Mouse (Mus musculus) thymus, adult 2 months (tissue): ENCODE results near the gene Blmh. TPM values are rescaled to one million over a fixed set of nuclear protein-coding genes. Genes with fewer than 3 reads are reported as not detected.

Experiments used
- DNase-seq: peaks from one replicate; pipeline ENCODE4 v3.0.0; 2021
- H3K27ac ChIP-seq: fragments of 200-500 bp; 2 replicates; pipeline ENCODE4 v1.5.1; 2012; ENCODE audit warnings: low read length, control low read depth; ENCODE audit not compliant: control insufficient read depth, insufficient read depth
- H3K27me3 ChIP-seq: fragments of 200-500 bp; 2 replicates; pipeline ENCODE4 v1.6.1; 2012; ENCODE audit warnings: mild to moderate bottlenecking, low read length, moderate library complexity, mixed read lengths; ENCODE audit not compliant: control insufficient read depth, insufficient read depth
- H3K36me3 ChIP-seq: fragments of 200-500 bp; 2 replicates; pipeline ENCODE4 v1.6.1; 2012; ENCODE audit warnings: mild to moderate bottlenecking, low read length, moderate library complexity; ENCODE audit not compliant: control insufficient read depth, insufficient read depth
- H3K4me1 ChIP-seq: fragments of 200-500 bp; replicated peaks from 2 replicates; pipeline ENCODE4 v1.6.1; 2012; ENCODE audit warnings: low read length; ENCODE audit not compliant: control insufficient read depth, insufficient read depth
- H3K4me3 ChIP-seq: fragments of 200-500 bp; 2 replicates; pipeline ENCODE4 v1.5.1; 2012; ENCODE audit warnings: mild to moderate bottlenecking, low read length, control low read depth, moderate library complexity; ENCODE audit not compliant: control insufficient read depth, insufficient read depth
- CTCF ChIP-seq: fragments of 200-500 bp; IDR thresholded peaks from 2 replicates; pipeline ENCODE4 v1.5.1; 2012; ENCODE audit warnings: mild to moderate bottlenecking, control low read depth, low read length, moderate library complexity, borderline replicate concordance; ENCODE audit not compliant: control insufficient read depth, poor library complexity, insufficient read depth; ENCODE audit errors: extremely low read depth
- POLR2A ChIP-seq: fragments of 200-500 bp; IDR thresholded peaks from 2 replicates; pipeline ENCODE4 v1.6.1; 2012; ENCODE audit warnings: mild to moderate bottlenecking, low read length, control low read depth, moderate library complexity; ENCODE audit not compliant: control insufficient read depth, poor library complexity, insufficient read depth; ENCODE audit errors: extremely low read depth
- WGBS: fragments of 180-500 bp; shearing (Covaris S2); methylation state at CpG from one replicate; pipeline ENCODE4 v1.1.7; 2018; 5-methylcytosine and 5-hydroxymethylcytosine counted together
- polyA plus RNA-seq: library from polyadenylated mRNA; depleted of rRNA; stranded (reverse); fragments of >200 nt; gene quantifications from 2 replicates; pipeline ENCODE4 v1.2.3, GENCODE M21; 2012; rRNA removed

The Blmh gene
- 22.1 and 22.7 TPM in 2 replicates for polyA plus RNA-seq

GRCm38 (mm10) chr11:76924759-76925236 lies at the start of gene Blmh:
Gene Blmh, plus strand, starts transcription at chr11:76924809.
- H3K27ac ChIP-seq: no peak within 1 kb of the TSS
- no peak for DNase-seq
- no peak within 1 kb of the TSS for H3K4me3 ChIP-seq
- H3K27me3 ChIP-seq: no peaks in the 10 kb centered on the region
- WGBS: 44% methylated on average over 6 of the region's 6 CpGs
- no peaks in the 10 kb centered on the region for H3K4me1 ChIP-seq
- TF ChIP-seq CTCF: no peak
- no peak for TF ChIP-seq POLR2A
- H3K36me3 ChIP-seq: no peaks in the 10 kb centered on the region

- peak; percentile 44 for DNase-seq
Measured at GRCm38 (mm10) chr11:76879816-76880215, 44.8 kb upstream of the Blmh start.

GRCm38 (mm10) chr11:76884451-76884850 lies 40.2 kb upstream of the Blmh start:
- H3K27ac ChIP-seq: no peak overlapping the region

More at GRCm38 (mm10) chr11:76879816-76880215, 44.8 kb upstream of the Blmh start:
- no peaks in the 10 kb centered on the region for H3K27me3 ChIP-seq
- H3K4me3 ChIP-seq: no peak overlapping the region
- 20% methylated on average over 5 of the region's 5 CpGs for WGBS
- TF ChIP-seq POLR2A (no peak), CTCF (no peak)
- no peak overlapping the region for H3K27ac ChIP-seq
- H3K4me1 ChIP-seq: no peaks in the 10 kb centered on the region
- H3K36me3 ChIP-seq: no peaks in the 10 kb centered on the region

GRCm38 (mm10) chr11:76889339-76890164 lies 35.1 kb upstream of the Blmh start:
- TF ChIP-seq CTCF (no peak), POLR2A (no peak)
- Histone ChIP-seq H3K36me3 (no peaks in the 10 kb centered on the region), H3K4me3 (no peak overlapping the region), H3K27ac (no peak overlapping the region), H3K27me3 (no peaks in the 10 kb centered on the region), H3K4me1 (peaks cover 7% of the 10 kb centered on the region)
- peak; percentile 45 for DNase-seq
- 68% methylated on average over 10 of the region's 10 CpGs for WGBS

More at GRCm38 (mm10) chr11:76884451-76884850, 40.2 kb upstream of the Blmh start:
- DNase-seq: no peak
- no peak overlapping the region for H3K4me3 ChIP-seq
- no peaks in the 10 kb centered on the region for H3K27me3 ChIP-seq
- H3K4me1 ChIP-seq: no peaks in the 10 kb centered on the region
- TF ChIP-seq CTCF: no peak
- no peak for TF ChIP-seq POLR2A
- WGBS: 92% methylated on average over 5 of the region's 5 CpGs
- no peaks in the 10 kb centered on the region for H3K36me3 ChIP-seq

- H3K4me3 ChIP-seq: no peak overlapping the region
- no peaks in the 10 kb centered on the region for H3K36me3 ChIP-seq
- no peak overlapping the region for H3K27ac ChIP-seq
- H3K4me1 ChIP-seq: peaks cover 7% of the 10 kb centered on the region
- no peak for TF ChIP-seq CTCF
- no peak for TF ChIP-seq POLR2A
- 62% methylated on average over 7 of the region's 7 CpGs for WGBS
- no peaks in the 10 kb centered on the region for H3K27me3 ChIP-seq
- DNase-seq: no peak
Measured at GRCm38 (mm10) chr11:76891171-76891570, 33.4 kb upstream of the Blmh start.

- WGBS: 67% methylated on average over 4 of the region's 4 CpGs
- peaks cover 7% of the 10 kb centered on the region for H3K4me1 ChIP-seq
- no peak for TF ChIP-seq POLR2A
- TF ChIP-seq CTCF: no peak
- H3K4me3 ChIP-seq: no peak overlapping the region
- H3K27ac ChIP-seq: no peak overlapping the region
- DNase-seq: no peak
- H3K27me3 ChIP-seq: no peaks in the 10 kb centered on the region
- no peaks in the 10 kb centered on the region for H3K36me3 ChIP-seq
Measured at GRCm38 (mm10) chr11:76891738-76892349, 32.8 kb upstream of the Blmh start.
